Mouse (Mus musculus) ES-Bruce4 (cell line): Measurements from ENCODE around the gene Svip. TPM values are rescaled to one million over a fixed set of nuclear protein-coding genes. Genes with fewer than 3 reads are reported as not detected.

ENCODE experiments used
- H3K27ac ChIP-seq: 2 replicates; pipeline ENCODE4 v1.5.1; 2012; ENCODE audit warnings: low read length, inconsistent platforms; ENCODE audit not compliant: insufficient read depth
- H3K27me3 ChIP-seq: 2 replicates; pipeline ENCODE4 v1.6.1; 2012; ENCODE audit warnings: mild to moderate bottlenecking, low read length, inconsistent platforms; ENCODE audit not compliant: control insufficient read depth, poor library complexity, insufficient read depth, severe bottlenecking
- H3K36me3 ChIP-seq: 2 replicates; pipeline ENCODE4 v1.6.1; 2012; ENCODE audit warnings: inconsistent platforms, mild to moderate bottlenecking, low read length, moderate library complexity; ENCODE audit not compliant: control insufficient read depth, poor library complexity, insufficient read depth, severe bottlenecking
- H3K4me1 ChIP-seq: one replicate; pipeline ENCODE4 v1.8.1; 2011; ENCODE audit warnings: low read length; ENCODE audit not compliant: control insufficient read depth, insufficient read depth
- H3K4me3 ChIP-seq: 2 replicates; pipeline ENCODE4 v1.5.1; 2011; ENCODE audit warnings: low read depth, mild to moderate bottlenecking, low read length
- H3K9ac ChIP-seq: 2 replicates; pipeline ENCODE4 v1.6.1; 2012; ENCODE audit warnings: low read depth, mild to moderate bottlenecking, inconsistent platforms; ENCODE audit not compliant: poor library complexity, severe bottlenecking
- H3K9me3 ChIP-seq: replicated peaks from 2 replicates; pipeline ENCODE4 v1.6.1; 2012; ENCODE audit warnings: mild to moderate bottlenecking, low read length, inconsistent platforms; ENCODE audit not compliant: control insufficient read depth, poor library complexity, insufficient read depth, severe bottlenecking
- CTCF ChIP-seq: IDR thresholded peaks from one replicate; pipeline ENCODE4 v1.8.1; 2011; ENCODE audit warnings: low read depth, low read length
- EP300 ChIP-seq: IDR thresholded peaks from 2 replicates; pipeline ENCODE4 v1.6.1; 2011; ENCODE audit warnings: low read depth, low read length; ENCODE audit not compliant: insufficient read depth
- POLR2A ChIP-seq: IDR thresholded peaks from one replicate; pipeline ENCODE4 v1.8.1; 2011; ENCODE audit warnings: low read length; ENCODE audit not compliant: insufficient read depth
- polyA plus RNA-seq: library from polyadenylated mRNA; stranded (reverse); fragments of >200 nt; gene quantifications from 2 replicates; pipeline ENCODE4 v1.2.4, GENCODE M21; 2011; ENCODE audit warnings: low read depth; ENCODE audit not compliant: missing spikeins, insufficient read depth, insufficient read length

Gene Svip
- polyA plus RNA-seq, 1 experiment: 7.2 TPM

DNA sequence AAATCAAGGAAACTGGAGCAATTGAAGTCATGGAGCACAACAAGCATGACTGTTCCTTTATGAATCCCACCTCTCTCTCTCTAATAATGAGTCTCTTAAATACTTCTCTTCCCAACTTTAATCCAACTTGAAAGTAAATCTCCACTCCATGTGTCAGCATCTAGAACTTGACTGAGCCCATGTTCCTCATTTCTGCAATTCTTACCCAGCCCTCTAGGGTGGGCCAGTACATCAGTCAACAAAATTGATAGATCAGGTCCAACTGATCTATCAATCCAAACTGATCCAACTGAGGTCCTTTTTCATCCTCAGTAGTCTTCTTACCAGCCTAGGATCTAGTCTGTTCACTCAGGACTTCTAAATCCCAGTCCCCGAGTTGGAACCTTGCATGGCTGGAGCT, 9.4 kb upstream of the Svip start:
- Histone ChIP-seq H3K27ac (no peak overlapping the region), H3K4me1 (no peaks in the 10 kb centered on the region), H3K27me3 (no peaks in the 10 kb centered on the region), H3K9me3 (no peaks in the 10 kb centered on the region), H3K36me3 (no peaks in the 10 kb centered on the region), H3K4me3 (no peak overlapping the region), H3K9ac (no peak overlapping the region)
- TF ChIP-seq CTCF: no peak
- TF ChIP-seq EP300: no peak
- TF ChIP-seq POLR2A: no peak

GRCm38 (mm10) chr7:52013457-52013856, 7.6 kb upstream of the Svip start:
- H3K9me3 ChIP-seq: no peaks in the 10 kb centered on the region
- TF ChIP-seq POLR2A (no peak), EP300 (no peak), CTCF (no peak)
- H3K27ac ChIP-seq: no peak overlapping the region
- H3K36me3 ChIP-seq: no peaks in the 10 kb centered on the region
- H3K27me3 ChIP-seq: no peaks in the 10 kb centered on the region
- no peak overlapping the region for H3K9ac ChIP-seq
- no peaks in the 10 kb centered on the region for H3K4me1 ChIP-seq
- no peak overlapping the region for H3K4me3 ChIP-seq

DNA sequence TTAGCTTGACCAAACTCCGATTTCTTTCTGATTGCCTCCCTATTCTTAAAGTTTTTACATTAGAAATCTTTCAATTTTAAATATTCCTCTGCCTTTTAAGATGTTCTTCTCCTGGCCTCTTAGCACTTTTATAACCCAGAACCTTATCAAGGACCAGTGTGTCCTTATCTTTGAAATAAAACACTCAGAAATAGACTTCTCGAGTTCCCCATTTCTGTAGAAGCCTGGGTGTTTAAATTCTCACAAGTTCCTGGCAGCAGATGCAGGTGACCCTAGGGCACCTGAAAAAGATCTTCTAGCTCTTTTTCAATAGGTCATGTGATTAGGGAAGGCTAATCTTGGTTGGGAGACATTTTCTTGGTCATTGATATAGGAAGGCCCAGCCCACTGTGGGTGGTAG, 1.3 kb upstream of the Svip start:
- H3K9me3 ChIP-seq: no peaks in the 10 kb centered on the region
- H3K4me1 ChIP-seq: no peaks in the 10 kb centered on the region
- H3K9ac ChIP-seq: no peak overlapping the region
- no peak overlapping the region for H3K4me3 ChIP-seq
- H3K27ac ChIP-seq: no peak overlapping the region
- TF ChIP-seq EP300 (no peak), CTCF (no peak), POLR2A (no peak)
- no peaks in the 10 kb centered on the region for H3K27me3 ChIP-seq
- no peaks in the 10 kb centered on the region for H3K36me3 ChIP-seq

DNA sequence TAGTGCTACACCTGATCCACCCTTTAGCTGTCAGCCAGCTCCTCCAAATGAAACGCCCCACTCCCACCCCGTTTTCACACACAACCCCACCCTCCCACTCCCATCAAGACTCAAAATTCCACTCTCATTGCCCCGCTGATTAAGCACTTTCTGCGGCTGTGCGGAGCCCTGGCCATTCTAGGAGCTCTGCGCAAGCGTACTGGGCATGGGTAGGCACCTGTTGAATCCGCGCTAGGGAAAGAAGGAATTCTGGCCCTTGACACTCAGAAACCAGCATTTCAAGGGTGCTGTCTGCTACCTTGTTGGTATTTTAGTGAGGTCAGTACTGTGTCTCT, 445 bp upstream of the Svip start:
- Histone ChIP-seq H3K9me3 (no peaks in the 10 kb centered on the region), H3K9ac (peak overlapping the region; percentile 28; the same call in 1 of the 2 replicates), H3K27ac (no peak overlapping the region), H3K36me3 (no peaks in the 10 kb centered on the region), H3K4me1 (no peaks in the 10 kb centered on the region), H3K4me3 (peak overlapping the region; percentile 60), H3K27me3 (no peaks in the 10 kb centered on the region)
- no peak for TF ChIP-seq EP300
- TF ChIP-seq POLR2A: no peak
- TF ChIP-seq CTCF: no peak

DNA sequence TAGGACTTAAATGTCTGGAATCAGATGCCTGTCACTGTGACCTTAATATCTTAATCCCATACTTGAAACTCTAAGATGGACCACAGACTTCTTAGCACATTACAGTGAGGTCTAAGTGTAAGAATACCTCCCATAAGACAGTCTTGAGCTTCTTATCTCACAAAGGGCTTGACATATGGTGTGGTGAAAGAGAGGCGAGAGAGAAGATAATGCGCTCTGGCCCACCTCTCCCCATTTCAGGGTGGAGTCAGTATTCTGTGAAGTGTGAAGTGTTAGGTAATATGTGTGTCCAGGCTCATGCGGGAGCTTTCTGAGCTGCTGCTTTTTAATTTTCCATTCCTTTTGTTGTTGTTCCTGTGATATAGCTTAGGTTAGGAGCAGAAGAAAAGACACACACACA, 14.8 kb downstream of the Svip start:
- TF ChIP-seq POLR2A: no peak
- no peak for TF ChIP-seq CTCF
- no peak for TF ChIP-seq EP300
- H3K4me1 ChIP-seq: no peaks in the 10 kb centered on the region
- H3K4me3 ChIP-seq: no peak overlapping the region
- no peaks in the 10 kb centered on the region; the same call in 1 of the 2 replicates for H3K36me3 ChIP-seq
- H3K27ac ChIP-seq: no peak overlapping the region
- H3K27me3 ChIP-seq: no peaks in the 10 kb centered on the region
- no peaks in the 10 kb centered on the region for H3K9me3 ChIP-seq
- no peak overlapping the region for H3K9ac ChIP-seq

GRCm38 (mm10) chr7:51986909-51987308, 18.9 kb downstream of the Svip start:
- TF ChIP-seq EP300: no peak
- TF ChIP-seq POLR2A: no peak
- H3K9me3 ChIP-seq: no peaks in the 10 kb centered on the region
- H3K36me3 ChIP-seq: no peaks in the 10 kb centered on the region; the same call in 1 of the 2 replicates
- no peak overlapping the region for H3K9ac ChIP-seq
- no peak overlapping the region for H3K27ac ChIP-seq
- no peak overlapping the region for H3K4me3 ChIP-seq
- no peaks in the 10 kb centered on the region for H3K27me3 ChIP-seq
- H3K4me1 ChIP-seq: no peaks in the 10 kb centered on the region
